Mouse (Mus musculus) myocyte (in vitro differentiated cells): Measurements from ENCODE around the gene Lgals7. TPM values are rescaled to one million over a fixed set of nuclear protein-coding genes. Genes with fewer than 3 reads are reported as not detected.
"Not testable (repeated sequence)": the region's sequence is repeated elsewhere in the genome, so short reads cannot be mapped to it uniquely, and the experiment has no call there.

Source experiments
- H3K27me3 ChIP-seq: one replicate; pipeline ENCODE4 v1.6.1; 2011; ENCODE audit not compliant: control insufficient read depth, insufficient read depth, insufficient read length
- H3K36me3 ChIP-seq: one replicate; pipeline ENCODE4 v1.6.1; 2011; ENCODE audit not compliant: control insufficient read depth, insufficient read depth
- H3K4me2 ChIP-seq: one replicate; pipeline ENCODE4 v1.6.1; 2011; ENCODE audit warnings: low read depth, control low read depth
- H3K4me3 ChIP-seq: one replicate; pipeline ENCODE4 v1.5.1; 2011; ENCODE audit warnings: mild to moderate bottlenecking, control low read depth, moderate library complexity
- H3K79me2 ChIP-seq: one replicate; pipeline ENCODE4 v1.6.1; 2011; ENCODE audit not compliant: control insufficient read depth, insufficient read depth
- H3ac ChIP-seq: one replicate; pipeline ENCODE4 v1.6.1; 2011; ENCODE audit not compliant: control insufficient read depth, insufficient read length
- CEBPB ChIP-seq: IDR thresholded peaks from 2 replicates; pipeline ENCODE4 v1.6.1; 2011; ENCODE audit warnings: mild to moderate bottlenecking, moderate library complexity; ENCODE audit not compliant: poor library complexity, insufficient read depth, severe bottlenecking
- E2F4 ChIP-seq: IDR thresholded peaks from one replicate; pipeline ENCODE4 v1.6.1; 2011; ENCODE audit warnings: mild to moderate bottlenecking, control low read depth, moderate library complexity; ENCODE audit not compliant: insufficient read depth
- MAX ChIP-seq: IDR thresholded peaks from one replicate; pipeline ENCODE4 v1.6.1; 2011; ENCODE audit warnings: low read depth, mild to moderate bottlenecking, control low read depth
- MYOD1 ChIP-seq, 3 experiments: IDR thresholded peaks; one replicate each; pipeline ENCODE4 v1.6.1; 2011; ENCODE audit warnings: control low read depth in 2 of 3, low read depth in 2 of 3, mild to moderate bottlenecking in 2 of 3, moderate library complexity in 1 of 3; ENCODE audit not compliant: insufficient read length in 2 of 3, control insufficient read depth in 1 of 3
- MYOG ChIP-seq, 3 experiments: IDR thresholded peaks; one replicate each; pipeline ENCODE4 v1.6.1; 2011; ENCODE audit warnings: control low read depth in 2 of 3, low read depth in 2 of 3, mild to moderate bottlenecking in 2 of 3; ENCODE audit not compliant: insufficient read length in 2 of 3, control insufficient read depth in 1 of 3, insufficient read depth in 1 of 3
- POLR2A ChIP-seq: IDR thresholded peaks from one replicate; pipeline ENCODE4 v1.6.1; 2011; ENCODE audit warnings: low read depth, mild to moderate bottlenecking, control low read depth, moderate library complexity; ENCODE audit not compliant: insufficient read length
- POLR2AphosphoS2 ChIP-seq: IDR thresholded peaks from one replicate; pipeline ENCODE4 v1.6.1; 2011; ENCODE audit warnings: low read depth, control low read depth; ENCODE audit not compliant: insufficient read length
- REST ChIP-seq: IDR thresholded peaks from one replicate; pipeline ENCODE4 v1.6.1; 2011; ENCODE audit warnings: mild to moderate bottlenecking, control low read depth, moderate library complexity; ENCODE audit not compliant: insufficient read depth, insufficient read length
- SRF ChIP-seq: IDR thresholded peaks from one replicate; pipeline ENCODE4 v1.6.1; 2011; ENCODE audit warnings: low read depth; ENCODE audit not compliant: control insufficient read depth, insufficient read length
- TCF12 ChIP-seq: IDR thresholded peaks from one replicate; pipeline ENCODE4 v1.6.1; 2011; ENCODE audit warnings: mild to moderate bottlenecking, control low read depth; ENCODE audit not compliant: poor library complexity, insufficient read depth, severe bottlenecking
- TCF3 ChIP-seq: IDR thresholded peaks from one replicate; pipeline ENCODE4 v1.6.1; 2011; ENCODE audit warnings: low read depth, control low read depth; ENCODE audit not compliant: insufficient read length
- USF1 ChIP-seq: IDR thresholded peaks from one replicate; pipeline ENCODE4 v1.6.1; 2011; ENCODE audit warnings: low read depth, mild to moderate bottlenecking, control low read depth, moderate library complexity
- polyA plus RNA-seq: library from polyadenylated mRNA; unstranded; fragments of >200 nt; fragmentation: generic; extraction: Trizol; gene quantifications from one replicate; pipeline ENCODE4 v1.2.1, GENCODE M21; 2012; ENCODE audit warnings: missing spikeins

Lgals7 gene
- polyA plus RNA-seq, 1 experiment: 0.50 TPM

DNA sequence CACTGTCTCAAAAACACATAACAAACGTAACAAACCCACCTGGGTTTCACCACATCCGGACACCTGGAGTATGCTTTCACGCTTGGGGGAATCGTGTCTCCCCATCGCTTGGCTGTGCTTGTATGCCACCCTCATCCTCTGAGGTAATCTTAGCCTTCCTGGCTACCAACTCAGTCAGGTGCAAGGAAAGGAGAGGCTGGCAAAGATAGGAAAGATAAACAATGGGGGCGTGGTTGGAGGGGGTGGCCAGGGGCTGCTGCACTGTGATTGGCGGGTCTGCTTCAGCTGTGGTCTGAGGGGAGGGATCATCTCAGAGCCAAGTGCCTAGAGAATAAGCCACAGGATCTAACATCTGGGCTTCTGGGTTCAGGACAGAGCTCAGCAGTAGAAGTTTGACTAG lies 16.0 kb downstream of the Lgals7 start:
- H3K79me2 ChIP-seq: no peaks in the 10 kb centered on the region
- no peaks in the 10 kb centered on the region for H3K36me3 ChIP-seq
- H3ac ChIP-seq: no peak overlapping the region
- no peaks in the 10 kb centered on the region for H3K27me3 ChIP-seq
- no peak overlapping the region for H3K4me2 ChIP-seq
- H3K4me3 ChIP-seq: no peak overlapping the region
- no peak for TF ChIP-seq SRF
- no peak for TF ChIP-seq TCF3
- no peak for TF ChIP-seq POLR2A
- TF ChIP-seq CEBPB: no peak
- TF ChIP-seq USF1: no peak
- no peak for TF ChIP-seq REST
- no peak for TF ChIP-seq POLR2AphosphoS2
- no peak for TF ChIP-seq E2F4
- TF ChIP-seq MAX: no peak
- TF ChIP-seq TCF12: no peak
- no peak for TF ChIP-seq MYOD1 (IDR thresholded peaks at IDR 0.05; ENCODE audit: control insufficient read depth in 1 of 3, insufficient read length in 2 of 3, low read depth in 2 of 3)
- TF ChIP-seq MYOG (IDR thresholded peaks at IDR 0.05; ENCODE audit: control insufficient read depth in 1 of 3, insufficient read depth in 1 of 3, insufficient read length in 2 of 3, low read depth in 2 of 3): no peak

DNA sequence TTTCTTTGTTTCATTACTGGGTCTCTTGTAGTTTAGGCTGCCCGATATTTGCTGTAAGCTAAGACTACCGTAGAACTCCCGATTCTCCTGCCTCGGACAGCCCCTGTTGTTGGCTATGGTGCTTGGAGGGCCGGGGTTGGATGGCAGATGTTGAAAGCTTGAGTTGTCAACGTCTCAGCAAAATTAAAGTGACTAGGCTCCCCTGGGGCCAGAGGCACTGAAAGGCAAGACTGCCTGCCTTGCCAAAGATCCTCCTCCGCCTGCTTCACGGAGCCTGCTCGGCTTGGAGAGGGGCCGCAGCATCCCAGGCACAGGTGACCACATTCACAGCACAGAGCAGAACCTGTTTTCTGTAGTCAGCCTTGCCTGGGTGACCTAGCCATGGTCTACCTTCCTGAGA lies 16.9 kb downstream of the Lgals7 start:
- H3ac ChIP-seq: no peak overlapping the region
- no peak overlapping the region for H3K4me2 ChIP-seq
- no peaks in the 10 kb centered on the region for H3K79me2 ChIP-seq
- H3K27me3 ChIP-seq: no peaks in the 10 kb centered on the region
- H3K4me3 ChIP-seq: no peak overlapping the region
- TF ChIP-seq MAX (no peak), MYOD1 (IDR thresholded peaks at IDR 0.05; ENCODE audit: control insufficient read depth in 1 of 3, insufficient read length in 2 of 3, low read depth in 2 of 3) (no peak), TCF3 (no peak), REST (no peak), MYOG (IDR thresholded peaks at IDR 0.05; ENCODE audit: control insufficient read depth in 1 of 3, insufficient read depth in 1 of 3, insufficient read length in 2 of 3, low read depth in 2 of 3) (no peak), USF1 (no peak), CEBPB (no peak), TCF12 (no peak), SRF (no peak), POLR2A (no peak), E2F4 (no peak), POLR2AphosphoS2 (no peak)
- H3K36me3 ChIP-seq: no peaks in the 10 kb centered on the region

DNA sequence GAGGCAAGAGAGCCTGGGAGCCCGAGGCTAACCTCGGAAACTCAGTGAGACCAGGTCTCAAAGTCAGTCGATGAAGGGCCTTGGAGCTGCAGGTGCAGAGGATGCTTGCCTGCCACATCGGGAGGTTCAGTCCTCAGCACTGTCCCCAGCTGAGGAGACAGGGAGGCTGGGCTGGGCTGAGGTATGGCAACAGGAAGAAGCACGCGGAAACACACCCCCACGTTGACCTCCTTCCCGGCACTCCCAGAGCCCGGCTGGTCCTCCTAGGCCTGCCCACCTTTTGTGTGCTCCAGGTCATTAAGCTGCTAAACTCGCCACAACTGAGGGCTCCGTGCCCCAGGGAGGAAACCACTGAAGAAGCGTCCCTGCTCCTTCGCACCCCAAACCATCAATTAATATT lies 17.5 kb downstream of the Lgals7 start, which contains the start of gene Capn12:
Gene Capn12 (plus strand): TSS at position 224 of the 400 bp plus-strand sequence.
- Histone ChIP-seq H3K36me3 (no peaks in the 10 kb centered on the region), H3K4me2 (no peak within 1 kb of the TSS), H3K4me3 (no peak within 1 kb of the TSS), H3K27me3 (no peaks in the 10 kb centered on the region), H3K79me2 (no peaks in the 10 kb centered on the region), H3ac (no peak within 1 kb of the TSS)
- no peak for TF ChIP-seq TCF12
- no peak for TF ChIP-seq POLR2A
- no peak for TF ChIP-seq USF1
- TF ChIP-seq MAX: no peak
- no peak for TF ChIP-seq POLR2AphosphoS2
- no peak for TF ChIP-seq CEBPB
- no peak for TF ChIP-seq MYOG (IDR thresholded peaks at IDR 0.05; ENCODE audit: control insufficient read depth in 1 of 3, insufficient read depth in 1 of 3, insufficient read length in 2 of 3, low read depth in 2 of 3)
- TF ChIP-seq SRF: no peak
- no peak for TF ChIP-seq TCF3
- TF ChIP-seq E2F4: no peak
- no peak for TF ChIP-seq REST
- no peak for TF ChIP-seq MYOD1 (IDR thresholded peaks at IDR 0.05; ENCODE audit: control insufficient read depth in 1 of 3, insufficient read length in 2 of 3, low read depth in 2 of 3)

DNA sequence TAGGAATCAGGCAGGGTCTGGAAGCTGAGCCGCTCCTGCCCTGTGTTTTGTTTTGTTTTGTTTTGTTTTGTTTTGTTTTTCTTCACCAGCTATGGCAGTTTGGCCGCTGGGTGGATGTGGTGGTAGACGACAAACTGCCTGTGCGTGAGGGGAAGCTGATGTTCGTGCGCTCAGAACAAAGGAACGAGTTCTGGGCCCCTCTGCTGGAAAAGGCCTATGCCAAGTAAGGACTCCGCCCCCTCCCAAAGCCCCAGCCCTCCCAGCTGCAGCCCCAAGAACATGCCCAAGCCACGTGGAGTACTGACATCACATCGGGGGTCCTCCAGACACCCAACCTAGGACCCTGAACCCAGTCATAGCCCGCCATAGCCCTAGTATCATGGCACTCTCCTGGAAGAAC lies 19.4 kb downstream of the Lgals7 start:
- no peaks in the 10 kb centered on the region for H3K79me2 ChIP-seq
- no peaks in the 10 kb centered on the region for H3K36me3 ChIP-seq
- TF ChIP-seq MYOG (IDR thresholded peaks at IDR 0.05; ENCODE audit: control insufficient read depth in 1 of 3, insufficient read depth in 1 of 3, insufficient read length in 2 of 3, low read depth in 2 of 3): no peak
- no peak overlapping the region for H3ac ChIP-seq
- no peak overlapping the region for H3K4me2 ChIP-seq
- H3K4me3 ChIP-seq: no peak overlapping the region
- no peaks in the 10 kb centered on the region for H3K27me3 ChIP-seq

DNA sequence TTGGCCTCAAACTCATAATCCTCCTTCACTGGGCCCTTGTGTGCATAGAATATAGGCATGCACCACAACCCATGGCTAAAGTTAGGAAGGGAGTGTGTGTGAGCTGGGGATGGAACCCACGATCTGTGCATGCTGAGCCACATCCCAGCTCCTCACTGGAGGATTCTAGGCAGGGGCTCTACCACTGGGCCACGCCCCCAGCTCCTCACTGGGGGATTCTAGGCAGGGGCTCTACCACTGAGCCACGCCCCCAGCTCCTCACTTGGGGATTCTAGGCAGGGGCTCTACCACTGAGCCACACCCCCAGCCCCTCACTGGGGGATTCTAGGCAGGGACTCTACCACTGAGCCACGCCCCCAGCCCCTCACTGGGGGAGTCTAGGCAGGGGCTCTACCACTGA lies 20.1 kb downstream of the Lgals7 start:
- H3K79me2 ChIP-seq, H3ac ChIP-seq, H3K36me3 ChIP-seq, H3K27me3 ChIP-seq, H3K4me3 ChIP-seq, H3K4me2 ChIP-seq: not testable (repeated sequence)
